Mouse (Mus musculus) brain, embryonic 14.5 days (tissue): ENCODE measurements around the gene Pigh. TPM values are rescaled to one million over a fixed set of nuclear protein-coding genes. Genes with fewer than 3 reads are reported as not detected.

Experiments
- DNase-seq: peaks from one replicate; pipeline ENCODE4 v3.0.0-alpha.2; 2011; ENCODE audit warnings: low read depth
- CTCF ChIP-seq: fragments of 200-500 bp; IDR thresholded peaks from 2 replicates; pipeline ENCODE4 v1.5.1; 2012; ENCODE audit warnings: inconsistent platforms, mild to moderate bottlenecking, moderate library complexity, borderline replicate concordance; ENCODE audit not compliant: insufficient read depth, insufficient read length; ENCODE audit errors: extremely low read depth
- POLR2A ChIP-seq: fragments of 200-500 bp; IDR thresholded peaks from 2 replicates; pipeline ENCODE4 v1.6.1; 2012; ENCODE audit warnings: mild to moderate bottlenecking, inconsistent platforms, borderline replicate concordance; ENCODE audit not compliant: poor library complexity, insufficient read depth, insufficient read length, severe bottlenecking; ENCODE audit errors: extremely low read depth
- polyA plus RNA-seq: library from polyadenylated mRNA; depleted of rRNA; stranded (reverse); fragments of >200 nt; gene quantifications from 2 replicates; pipeline ENCODE4 v1.2.3, GENCODE M21; 2012

Gene Pigh
- polyA plus RNA-seq, 1 experiment, result 12.8 TPM

DNA sequence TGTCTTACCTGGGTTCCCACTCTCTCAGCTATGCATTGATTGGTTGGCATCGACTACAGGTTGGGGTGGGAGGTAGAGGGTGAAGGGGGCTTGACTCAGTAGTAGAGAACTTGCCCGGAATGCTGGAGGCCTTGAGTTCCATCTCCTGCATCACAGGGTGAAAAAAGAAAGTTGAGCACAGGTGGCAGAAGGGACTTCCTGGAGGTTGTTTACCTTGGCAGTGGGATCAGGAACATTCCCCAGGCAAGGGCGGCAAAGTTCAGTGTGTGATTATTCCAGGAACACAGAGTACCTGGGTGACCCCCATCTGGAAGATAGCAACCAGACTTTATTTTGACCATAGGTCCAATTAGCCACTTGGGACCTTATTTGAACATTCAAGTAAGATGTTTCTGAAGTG is 14.3 kb upstream of the Pigh start:
- TF ChIP-seq CTCF (no peak), POLR2A (no peak)
- no peak for DNase-seq

DNA sequence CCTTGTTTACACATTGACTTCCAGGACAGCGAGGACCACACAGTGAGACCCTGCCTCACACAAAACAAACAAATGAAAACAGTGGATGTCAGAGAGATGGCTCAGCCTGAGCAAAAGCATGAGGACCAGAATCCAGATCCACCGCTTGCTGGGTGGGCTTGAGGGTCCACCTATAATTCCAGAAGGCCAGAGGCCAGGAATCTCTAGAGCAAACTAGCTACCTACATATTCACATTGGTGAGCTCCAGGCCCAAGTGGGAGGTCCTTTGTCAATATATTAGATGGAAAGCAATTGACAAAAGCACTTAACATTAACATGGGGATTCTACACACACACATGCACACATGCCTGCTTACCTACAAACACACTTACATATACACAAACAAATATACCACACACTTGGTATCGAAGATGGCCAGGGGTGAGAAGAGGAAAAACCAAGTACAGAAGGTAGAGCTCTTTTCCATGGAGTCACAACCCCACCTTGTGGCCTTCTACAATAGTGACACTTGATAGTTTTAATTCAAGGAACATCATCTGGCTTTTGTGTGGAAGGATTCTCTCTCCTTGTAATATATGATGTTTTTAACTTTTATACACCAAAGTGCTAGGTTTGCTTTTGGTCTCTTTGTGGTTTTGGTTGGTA is 7.8 kb upstream of the Pigh start:
- TF ChIP-seq CTCF (peak; percentile 54; the same call in 1 of the 2 replicates), POLR2A (no peak)
- DNase-seq, result peak; percentile 77

DNA sequence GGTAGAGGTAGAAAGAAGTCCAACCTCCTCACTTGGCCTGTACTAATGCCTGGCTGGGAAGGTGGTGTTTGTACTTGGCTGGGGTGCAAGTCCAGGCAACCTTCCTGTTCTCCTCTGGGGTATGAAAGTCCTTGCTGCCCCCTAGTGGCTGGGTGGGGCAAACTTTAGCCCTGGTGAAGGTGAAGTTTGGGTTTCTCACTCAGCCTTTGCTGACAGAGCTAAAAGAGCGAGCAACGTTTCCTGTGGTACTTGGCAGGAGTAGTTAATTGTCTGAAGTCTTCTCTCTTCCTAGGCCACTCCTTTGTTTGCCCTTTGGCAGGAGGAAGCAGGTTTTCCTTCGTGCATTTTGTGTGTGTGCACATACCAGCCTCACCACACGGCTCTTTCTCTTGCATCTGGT is 3.1 kb upstream of the Pigh start:
- TF ChIP-seq POLR2A, result no peak
- peak; percentile 45; the same call in 1 of the 2 replicates for TF ChIP-seq CTCF
- no peak for DNase-seq

- TF ChIP-seq POLR2A (no peak), CTCF (no peak)
- DNase-seq, result no peak
These were observed 16.1 kb downstream of the Pigh start for GRCm38 (mm10) chr12:79073362-79073761.

- DNase-seq, result no peak
- TF ChIP-seq CTCF (no peak), POLR2A (no peak)
These were observed 16.9 kb downstream of the Pigh start for GRCm38 (mm10) chr12:79072576-79072975.

- peak; percentile 3 for DNase-seq
These were observed 18.6 kb downstream of the Pigh start for GRCm38 (mm10) chr12:79070736-79071333.

GRCm38 (mm10) chr12:79069916-79070315 is 19.5 kb downstream of the Pigh start:
- no peak for TF ChIP-seq CTCF
- TF ChIP-seq POLR2A, result no peak
- DNase-seq, result no peak

More at GRCm38 (mm10) chr12:79070736-79071333, 18.6 kb downstream of the Pigh start:
- TF ChIP-seq POLR2A (no peak), CTCF (no peak)

- DNase-seq, result no peak
- TF ChIP-seq POLR2A (no peak), CTCF (no peak)
These were observed 20.3 kb downstream of the Pigh start for GRCm38 (mm10) chr12:79069187-79069608.

DNA sequence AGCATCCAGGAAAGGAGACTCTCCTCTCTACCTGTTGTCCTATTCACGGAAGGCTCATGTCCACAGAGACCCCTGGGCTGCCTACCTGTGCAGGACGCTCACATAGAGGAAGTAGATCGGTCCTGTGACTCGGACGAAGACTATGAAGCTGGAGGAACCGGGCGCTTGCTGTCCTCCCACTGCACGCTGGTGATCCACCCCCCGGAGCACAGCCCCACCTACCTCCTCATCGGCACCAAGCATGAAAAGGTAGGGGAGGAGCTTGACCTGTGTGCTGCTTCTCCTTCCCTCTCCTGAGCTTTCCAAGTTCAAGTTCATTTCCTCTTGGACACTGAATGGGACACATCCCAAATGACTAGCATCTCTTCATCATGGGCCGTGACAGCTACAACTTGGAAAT is 21.1 kb downstream of the Pigh start:
- DNase-seq, result no peak
- TF ChIP-seq POLR2A (no peak), CTCF (no peak)

- no peak for TF ChIP-seq CTCF
- no peak for TF ChIP-seq POLR2A
These were observed 21.9 kb downstream of the Pigh start for GRCm38 (mm10) chr12:79067526-79067925.

GRCm38 (mm10) chr12:79066431-79066830 is 23.0 kb downstream of the Pigh start:
- TF ChIP-seq POLR2A (no peak), CTCF (no peak)
- DNase-seq, result no peak

More at GRCm38 (mm10) chr12:79067526-79067925, 21.9 kb downstream of the Pigh start:
- no peak for DNase-seq

- TF ChIP-seq CTCF, result no peak
- no peak for TF ChIP-seq POLR2A
- no peak for DNase-seq
These were observed 25.0 kb downstream of the Pigh start for GRCm38 (mm10) chr12:79064451-79064850.
